Mouse (Mus musculus): ENCODE measurements around the gene Tmem258. TPM values are rescaled to one million over a fixed set of nuclear protein-coding genes. Genes with fewer than 3 reads are reported as not detected.
A peak's percentile ranks its signal among the peaks of the same experiment; 100 is the strongest.

Tmem258 gene
- total RNA-seq, 2 experiments from 2014 or later: 246 to 442 TPM

DNA sequence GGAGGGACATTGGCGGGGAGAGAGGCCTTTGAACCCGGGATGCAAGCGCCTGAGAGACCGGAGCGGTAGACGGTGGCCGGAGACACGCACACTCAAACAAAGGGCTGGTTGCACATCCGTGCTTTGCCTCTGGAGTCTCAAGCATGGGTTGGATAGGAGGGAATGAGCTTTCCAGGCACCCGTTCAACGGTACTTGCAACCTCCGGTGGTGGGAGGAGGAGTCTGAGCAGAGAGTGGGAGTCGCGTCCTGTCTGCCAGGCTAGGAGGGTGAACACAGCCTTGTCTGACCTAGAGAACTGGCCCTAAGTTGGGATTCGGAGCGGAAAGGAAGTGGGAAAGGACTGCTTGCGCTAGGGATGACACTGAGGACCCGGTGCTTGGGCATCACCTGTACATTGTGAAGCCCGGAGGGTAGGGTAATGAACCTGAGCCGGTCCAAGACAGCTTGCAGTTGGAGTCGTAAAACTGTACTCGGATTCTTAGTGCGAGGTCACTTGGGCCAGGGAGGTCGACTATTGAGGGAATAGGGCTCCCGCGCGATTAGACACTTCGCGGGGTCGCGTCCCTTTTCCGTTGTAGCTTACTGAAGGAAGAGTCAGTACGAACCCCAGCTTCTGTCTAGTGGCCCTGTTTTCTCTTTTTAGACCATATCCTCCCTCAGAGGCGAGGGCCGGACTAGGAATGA lies 20.4 kb upstream of the Tmem258 start:
- ATAC-seq (replicated peaks; ENCODE audit: poor library complexity, severe bottlenecking): peak; percentile 45

DNA sequence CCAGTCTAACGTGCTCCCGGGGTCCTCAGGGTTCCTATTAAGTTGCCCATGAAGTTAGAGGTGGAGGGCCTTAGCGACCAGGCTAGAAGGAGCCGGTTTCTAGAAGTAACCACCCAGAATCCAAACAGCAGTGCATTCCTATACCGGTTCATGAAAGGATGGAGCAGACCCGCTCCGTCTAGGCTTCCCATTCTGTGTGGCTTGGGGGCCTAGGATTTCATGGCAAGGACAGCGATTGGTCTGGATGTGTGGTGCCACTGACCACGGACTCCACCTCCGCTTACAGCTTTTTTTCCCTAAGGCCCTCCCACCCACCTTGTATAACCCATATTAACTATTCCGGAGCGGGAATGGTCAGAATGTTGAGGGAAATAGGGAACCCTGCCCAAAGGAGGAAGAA lies 19.7 kb upstream of the Tmem258 start:
- ATAC-seq (replicated peaks; ENCODE audit: poor library complexity, severe bottlenecking): no peak

DNA sequence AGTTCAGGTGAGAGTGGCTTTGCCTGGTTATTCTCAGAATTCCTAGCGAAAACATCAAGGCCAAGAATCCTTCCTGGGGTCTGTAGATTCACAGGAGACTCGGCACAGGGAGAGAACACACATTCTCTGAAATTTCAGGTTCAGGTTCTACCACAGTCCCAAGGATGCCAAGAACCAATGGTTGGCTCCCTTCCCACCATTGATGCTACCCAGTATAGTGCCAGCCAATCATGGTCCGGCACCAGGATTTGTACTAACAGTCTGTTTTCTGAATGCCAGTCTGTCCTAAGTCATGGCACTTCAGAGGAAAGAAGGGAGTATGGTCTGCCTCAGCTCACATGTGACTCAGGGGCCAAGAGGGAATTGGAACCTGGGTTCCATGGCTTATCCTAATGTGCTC lies 17.9 kb upstream of the Tmem258 start:
- no peak for ATAC-seq (replicated peaks; ENCODE audit: poor library complexity, severe bottlenecking)

DNA sequence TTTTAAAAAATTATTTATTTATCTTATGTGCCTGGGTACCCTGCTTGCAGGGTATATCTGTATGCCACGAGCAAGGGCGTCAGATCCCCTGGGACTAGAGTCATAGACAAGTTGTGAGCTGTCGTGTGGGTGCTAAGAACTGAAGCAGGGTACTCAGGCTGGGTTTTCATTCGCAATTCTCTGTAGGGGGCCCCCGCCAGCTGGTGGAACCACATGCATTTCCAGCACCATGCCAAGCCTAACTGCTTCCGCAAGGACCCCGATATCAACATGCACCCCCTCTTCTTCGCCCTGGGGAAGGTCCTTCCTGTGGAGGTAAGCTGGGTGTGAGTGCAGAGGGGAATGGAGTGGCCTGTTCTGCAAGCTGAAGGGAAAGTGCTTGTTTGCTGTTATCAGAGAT lies 17.2 kb upstream of the Tmem258 start:
- no peak for ATAC-seq (replicated peaks; ENCODE audit: poor library complexity, severe bottlenecking)

DNA sequence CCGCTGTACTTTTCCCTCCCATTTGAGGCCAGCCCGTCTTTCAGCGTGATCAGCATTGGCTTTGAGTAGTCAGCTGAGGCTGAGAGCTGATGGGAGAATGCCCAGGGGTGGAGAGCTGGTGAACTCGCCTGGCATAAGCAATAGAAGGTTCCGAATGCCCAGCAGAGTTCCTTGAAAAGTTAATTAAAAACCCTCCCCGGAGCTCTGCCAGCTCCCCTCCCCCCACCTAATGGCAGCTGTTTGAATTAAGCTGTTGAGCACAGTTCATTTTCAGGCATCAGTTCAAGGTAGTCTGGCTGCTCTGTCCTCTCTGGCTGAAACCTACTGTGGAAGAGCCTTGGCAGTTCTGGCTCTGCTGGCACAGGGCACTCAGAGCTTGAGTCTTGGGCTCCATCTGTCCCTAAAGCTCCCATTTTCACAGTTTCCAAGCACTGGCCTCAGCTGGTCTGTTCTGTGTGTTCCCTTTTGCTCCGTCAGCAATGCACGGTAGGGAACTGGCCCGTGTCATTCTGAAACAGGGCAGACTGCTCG lies 15.5 kb upstream of the Tmem258 start:
- ATAC-seq (replicated peaks; ENCODE audit: poor library complexity, severe bottlenecking): no peak

DNA sequence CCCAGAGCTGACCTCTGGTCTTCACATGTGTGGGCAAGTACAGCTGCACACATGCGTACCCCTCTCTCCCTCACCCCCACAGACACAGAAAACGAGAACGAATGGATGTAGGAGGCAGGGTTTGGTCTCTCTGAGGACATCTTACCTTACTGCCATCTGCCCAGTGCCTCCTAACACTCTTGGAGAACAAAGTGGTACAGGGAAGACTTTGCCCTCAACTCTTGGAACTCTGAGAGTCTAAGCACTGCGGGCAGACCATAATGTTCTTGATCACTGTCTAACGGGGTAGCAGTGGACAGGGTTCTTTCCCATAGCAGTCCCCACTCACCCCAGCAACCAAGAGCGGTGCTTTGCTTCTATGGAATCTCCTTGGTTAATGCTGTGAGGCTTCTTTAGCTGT lies 14.8 kb upstream of the Tmem258 start:
- ATAC-seq (replicated peaks; ENCODE audit: poor library complexity, severe bottlenecking): no peak

DNA sequence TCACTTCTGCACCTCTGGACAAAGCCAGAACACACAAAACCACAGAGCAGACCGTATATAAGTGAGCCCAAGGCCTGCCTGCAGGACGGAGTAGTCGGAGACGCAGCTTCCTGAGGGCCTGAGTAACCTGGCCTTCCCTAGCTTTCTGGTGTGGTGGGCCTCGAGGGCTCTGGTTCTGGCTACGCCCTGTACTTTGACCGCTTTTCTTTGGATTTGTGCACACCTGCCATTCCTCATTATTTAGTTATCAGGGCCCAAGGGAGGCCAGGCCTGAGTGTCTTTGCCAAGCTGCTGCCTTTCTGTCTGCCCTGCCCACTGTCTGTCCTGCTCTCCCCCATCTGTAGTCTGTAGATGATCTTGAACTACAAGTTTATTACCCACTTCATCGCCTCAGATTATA lies 13.9 kb upstream of the Tmem258 start:
- no peak for ATAC-seq (replicated peaks; ENCODE audit: poor library complexity, severe bottlenecking)

DNA sequence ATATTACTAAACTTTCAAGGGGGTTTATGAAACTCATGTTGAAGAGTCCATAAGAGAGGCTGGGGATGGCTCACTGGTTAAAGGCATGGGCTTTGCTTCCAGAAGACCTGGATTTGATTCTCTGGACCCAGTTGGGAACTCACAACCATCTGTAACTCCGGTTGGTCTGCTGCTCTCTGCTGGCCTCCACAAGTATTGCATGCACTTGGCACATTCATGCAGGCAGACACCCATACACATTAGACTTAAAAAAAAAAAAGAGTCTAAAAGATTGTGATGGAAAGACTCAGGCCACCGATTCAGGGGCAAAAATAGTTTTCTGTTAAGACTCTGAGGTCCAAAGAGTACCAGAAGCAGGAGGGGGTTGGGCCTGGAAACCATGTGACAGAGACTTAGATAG lies 13.0 kb upstream of the Tmem258 start:
- peak; percentile 57 for ATAC-seq (replicated peaks; ENCODE audit: poor library complexity, severe bottlenecking)

DNA sequence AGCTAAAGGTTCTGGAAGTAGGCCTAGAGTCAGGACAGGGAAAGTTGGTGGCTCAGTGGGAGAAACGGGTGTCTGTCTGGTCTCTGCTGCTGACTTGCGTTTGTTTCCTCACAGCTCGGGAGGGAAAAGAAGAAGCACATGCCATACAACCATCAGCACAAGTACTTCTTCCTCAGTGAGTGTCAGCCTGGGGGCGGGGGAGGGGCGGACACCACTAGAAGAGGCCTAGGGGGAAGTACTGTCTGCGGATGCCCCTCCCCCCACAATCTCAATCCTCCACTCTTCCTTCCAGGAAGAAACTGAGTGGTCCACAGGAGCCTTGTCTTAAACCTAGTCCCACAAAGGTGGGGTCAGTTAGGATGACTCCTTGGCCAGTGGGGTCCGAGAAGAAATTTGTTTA lies 12.5 kb upstream of the Tmem258 start:
- ATAC-seq (replicated peaks; ENCODE audit: poor library complexity, severe bottlenecking): peak; percentile 89

DNA sequence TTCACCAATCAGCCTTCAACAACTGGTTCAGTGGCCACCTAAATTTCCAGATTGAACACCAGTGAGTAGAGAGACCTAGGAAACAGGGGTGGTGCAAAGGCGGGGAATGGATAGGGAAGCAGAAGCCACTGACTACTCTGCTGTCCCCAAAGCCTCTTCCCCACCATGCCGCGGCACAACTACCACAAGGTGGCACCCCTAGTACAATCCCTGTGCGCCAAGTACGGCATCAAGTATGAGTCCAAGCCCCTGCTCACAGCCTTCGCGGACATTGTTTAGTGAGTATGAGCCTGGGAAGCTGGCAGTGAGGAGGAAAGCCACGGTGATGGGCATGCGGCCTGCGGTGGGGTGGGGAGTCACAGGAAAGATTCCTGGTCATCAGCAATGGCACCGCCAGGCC lies 9.5 kb upstream of the Tmem258 start:
- ATAC-seq (replicated peaks; ENCODE audit: poor library complexity, severe bottlenecking): no peak

DNA sequence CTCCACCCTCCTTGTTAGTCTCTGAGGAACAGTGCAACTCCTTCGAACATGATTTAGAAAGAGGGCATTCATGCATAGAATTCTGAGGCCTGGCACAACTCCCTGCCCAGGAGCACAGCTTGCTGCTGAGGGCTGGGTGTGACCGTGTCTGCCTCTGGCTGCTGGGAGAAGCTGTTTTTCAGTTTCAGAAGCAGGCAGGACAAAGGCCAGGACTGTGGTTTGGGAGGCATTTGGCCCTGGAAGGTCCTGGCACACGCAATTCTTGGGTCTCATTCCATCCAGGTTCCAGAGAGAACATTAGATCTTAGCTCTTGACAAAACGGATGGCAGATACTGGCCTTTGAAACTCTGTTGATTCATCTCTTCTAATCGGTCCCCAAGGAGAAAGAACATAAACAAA lies 8.6 kb upstream of the Tmem258 start:
- no peak for ATAC-seq (replicated peaks; ENCODE audit: poor library complexity, severe bottlenecking)

DNA sequence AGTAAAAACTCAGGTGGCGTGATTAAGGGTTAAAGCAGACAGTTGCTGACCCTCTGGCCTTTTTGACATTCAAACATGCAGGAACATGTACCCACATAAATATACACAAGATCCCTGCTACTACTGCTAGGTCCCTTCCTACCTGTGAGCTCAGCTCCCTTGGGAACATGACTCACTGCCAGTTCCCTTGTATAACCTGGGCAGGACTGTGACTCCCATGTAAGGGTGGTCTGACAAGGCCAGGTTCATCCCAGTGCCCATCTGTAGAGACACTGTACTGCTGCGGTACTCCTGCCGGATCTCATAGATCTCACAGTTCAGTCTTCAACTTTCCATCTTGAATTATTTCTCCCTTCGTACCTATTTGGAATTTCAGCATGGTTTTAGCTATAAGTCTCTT lies 6.7 kb upstream of the Tmem258 start:
- ATAC-seq (replicated peaks; ENCODE audit: poor library complexity, severe bottlenecking): no peak

DNA sequence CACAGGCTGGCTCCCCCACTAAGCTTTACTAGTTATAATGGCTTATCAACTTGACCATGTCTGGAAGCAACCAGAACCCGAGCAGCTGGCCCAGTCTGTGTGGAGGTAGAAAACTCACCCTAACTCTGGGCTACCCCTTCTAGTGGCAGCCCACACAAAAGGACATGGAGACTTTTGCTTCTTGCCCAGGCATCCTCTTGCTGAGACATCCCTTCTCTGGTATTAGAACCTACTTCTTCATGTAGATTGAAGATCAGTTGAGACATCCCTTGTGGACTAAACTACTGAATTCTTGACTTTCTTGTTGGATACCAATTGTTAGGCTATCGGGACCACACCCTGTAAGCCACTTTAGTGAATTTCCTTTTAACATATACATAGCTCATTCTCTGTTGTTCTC lies 5.5 kb upstream of the Tmem258 start:
- ATAC-seq (replicated peaks; ENCODE audit: poor library complexity, severe bottlenecking): no peak

DNA sequence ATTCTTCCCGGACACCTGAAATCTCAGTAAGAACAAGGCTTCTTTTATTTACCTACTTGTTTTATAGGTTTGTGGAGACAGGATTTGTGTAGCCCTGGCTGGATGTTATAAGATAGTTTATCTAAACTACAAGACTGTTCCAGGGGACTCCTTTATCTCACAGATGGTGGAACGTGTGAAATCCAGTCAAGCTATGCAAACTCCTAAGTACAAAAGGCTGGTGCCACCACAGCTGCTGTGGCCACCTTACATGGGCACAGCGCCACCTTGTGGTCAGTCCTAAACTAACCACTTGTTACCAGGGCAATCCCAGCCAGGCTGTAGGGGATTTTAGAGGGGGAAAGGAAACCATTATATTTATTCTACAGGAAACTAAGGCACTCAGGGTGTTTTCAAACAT lies 5.1 kb upstream of the Tmem258 start:
- peak; percentile 61 for ATAC-seq (replicated peaks; ENCODE audit: poor library complexity, severe bottlenecking)

DNA sequence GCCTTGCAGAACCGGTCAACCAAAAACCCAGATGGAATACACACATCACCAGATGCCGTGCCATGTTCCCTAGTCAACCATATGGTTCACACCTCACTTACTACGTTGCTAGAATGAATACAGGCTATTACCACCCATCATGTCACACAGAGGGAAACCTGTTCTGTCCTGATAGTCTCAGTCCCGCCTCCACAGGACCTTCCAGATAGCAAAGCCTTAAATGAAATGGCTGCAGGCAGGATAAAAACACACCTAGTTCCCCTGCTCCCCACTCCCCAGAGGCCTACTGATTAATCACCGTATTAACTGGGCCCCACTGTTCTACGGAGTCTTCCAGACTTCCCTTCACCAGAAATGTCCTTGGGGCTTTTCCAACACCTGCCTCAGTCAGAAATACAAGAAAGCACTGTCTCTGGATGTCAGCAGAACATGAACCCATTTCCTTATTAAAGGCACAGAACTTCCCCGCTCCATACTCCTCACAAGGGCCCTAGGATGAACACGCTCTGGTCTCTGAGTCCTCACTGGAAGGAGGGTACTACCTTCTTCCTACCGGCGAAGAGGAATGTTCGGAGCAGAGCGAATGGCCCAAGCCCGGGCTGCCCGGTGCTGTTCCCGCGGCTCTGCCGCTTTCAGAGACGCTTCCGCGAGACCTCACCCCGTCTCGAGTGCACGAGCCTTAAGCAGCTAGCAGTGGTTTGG lies 517 bp upstream of the Tmem258 start:
- ATAC-seq (replicated peaks; ENCODE audit: poor library complexity, severe bottlenecking): no peak

DNA sequence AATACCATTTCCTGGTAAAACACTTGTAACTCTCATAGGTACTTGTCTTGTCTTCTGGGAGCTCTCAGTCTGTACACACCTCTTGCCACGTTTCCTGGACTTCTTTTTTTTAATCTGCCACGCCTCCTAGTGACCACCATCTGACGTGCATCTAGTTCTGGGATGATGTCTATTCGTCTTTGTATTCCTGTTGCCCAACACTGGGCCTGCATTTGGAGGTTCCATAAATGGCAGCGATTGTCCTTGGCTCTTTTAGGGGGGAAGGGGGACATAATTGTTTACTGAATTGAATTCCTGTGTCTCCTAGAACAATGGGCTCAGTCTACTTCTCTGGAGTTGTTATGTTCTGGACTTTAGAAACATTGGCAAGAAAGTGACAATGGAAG lies 795 bp downstream of the Tmem258 start:
- ATAC-seq (replicated peaks; ENCODE audit: poor library complexity, severe bottlenecking): peak; percentile 79

DNA sequence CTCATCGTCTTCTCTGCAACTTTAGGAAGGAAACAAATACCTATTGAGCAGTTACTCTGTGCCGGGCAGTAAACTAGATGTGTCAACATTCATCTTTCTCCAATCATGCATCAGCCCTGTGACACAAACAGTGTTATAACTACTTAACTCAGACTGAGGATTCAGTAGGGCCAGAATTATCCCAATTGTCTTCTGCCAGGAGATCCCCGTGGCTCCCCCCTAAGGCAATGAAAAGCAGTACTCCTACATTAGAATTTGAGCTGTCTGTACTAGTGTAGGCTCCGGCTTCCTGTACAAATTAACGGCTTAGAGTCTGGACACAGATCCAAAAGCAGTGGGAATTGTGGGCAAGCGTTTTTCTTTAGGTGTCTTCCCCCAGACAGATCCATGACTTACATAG lies 1.2 kb downstream of the Tmem258 start:
- no peak for ATAC-seq (replicated peaks; ENCODE audit: poor library complexity, severe bottlenecking)

DNA sequence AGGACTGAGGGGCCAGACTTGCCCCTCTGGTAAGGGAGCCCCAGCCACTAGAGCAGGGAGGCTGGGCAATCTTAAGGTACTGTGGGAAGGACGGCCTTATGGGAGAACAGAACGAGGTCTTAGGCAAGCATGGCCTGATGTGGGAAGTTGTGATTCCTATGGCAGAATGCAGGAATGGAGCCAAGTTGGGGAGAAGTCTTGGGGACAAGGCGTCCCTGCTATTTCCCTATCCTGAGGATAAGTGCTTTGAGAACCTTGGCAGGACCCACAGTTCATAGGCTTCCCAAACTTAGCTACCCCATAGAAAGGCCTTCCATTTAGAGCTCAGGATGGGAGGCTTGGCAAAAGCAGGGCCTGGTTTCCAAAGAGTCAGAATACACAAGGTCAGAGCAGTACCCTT lies 5.0 kb downstream of the Tmem258 start:
- no peak for ATAC-seq (replicated peaks; ENCODE audit: poor library complexity, severe bottlenecking)

DNA sequence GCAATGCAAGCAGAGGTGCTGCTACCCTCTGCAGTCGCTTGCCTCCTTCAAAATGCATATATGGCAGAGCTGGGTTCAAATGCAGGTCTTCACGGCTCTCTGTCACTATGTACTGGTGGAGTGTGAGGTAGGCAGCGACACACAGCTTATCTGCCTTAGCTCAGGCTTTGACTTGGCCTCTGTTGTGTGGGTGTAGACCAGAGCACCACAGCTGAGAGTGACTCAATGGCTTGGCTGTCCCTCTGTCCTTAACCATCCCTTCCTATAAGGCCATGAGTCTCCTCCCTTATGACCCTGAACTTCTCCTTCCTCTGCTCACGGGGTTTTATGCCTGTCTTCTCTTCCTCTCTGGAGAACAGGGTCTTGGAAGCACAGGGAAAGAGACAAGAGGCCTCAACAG lies 7.1 kb downstream of the Tmem258 start:
- no peak for ATAC-seq (replicated peaks; ENCODE audit: poor library complexity, severe bottlenecking)

DNA sequence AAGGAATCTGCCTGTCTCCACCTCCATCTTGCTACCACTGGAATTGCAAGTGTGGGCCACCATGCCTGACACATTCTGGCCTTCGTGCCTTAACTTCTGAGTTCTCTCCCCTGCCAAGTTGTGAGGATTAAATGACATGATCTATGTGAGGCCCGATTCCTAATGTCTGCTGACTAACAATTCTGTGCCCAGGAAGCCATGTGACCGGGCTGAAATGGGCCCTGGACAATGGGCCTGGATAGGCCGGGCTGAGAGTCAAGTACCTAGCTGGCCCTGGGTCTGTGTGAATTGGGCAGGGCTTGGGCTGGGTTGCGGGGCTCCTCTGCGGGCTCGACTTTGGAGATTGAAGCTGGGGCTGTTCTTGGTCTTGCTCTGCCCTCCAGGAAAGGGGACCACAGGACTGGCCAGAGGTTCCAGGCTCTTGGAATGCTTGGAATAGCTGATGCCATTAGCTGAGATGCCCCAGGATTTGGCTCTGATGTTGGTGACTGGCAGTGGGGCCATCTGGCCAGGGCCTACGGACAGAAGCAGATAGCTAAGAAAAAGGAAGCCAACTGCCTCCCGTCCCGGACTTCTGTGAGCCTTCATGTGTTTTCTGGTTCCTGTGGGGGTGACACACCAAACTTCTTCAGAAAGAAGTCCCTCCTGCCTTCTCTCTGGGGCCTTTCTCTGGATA lies 10.1 kb downstream of the Tmem258 start:
- ATAC-seq (replicated peaks; ENCODE audit: poor library complexity, severe bottlenecking): no peak

DNA sequence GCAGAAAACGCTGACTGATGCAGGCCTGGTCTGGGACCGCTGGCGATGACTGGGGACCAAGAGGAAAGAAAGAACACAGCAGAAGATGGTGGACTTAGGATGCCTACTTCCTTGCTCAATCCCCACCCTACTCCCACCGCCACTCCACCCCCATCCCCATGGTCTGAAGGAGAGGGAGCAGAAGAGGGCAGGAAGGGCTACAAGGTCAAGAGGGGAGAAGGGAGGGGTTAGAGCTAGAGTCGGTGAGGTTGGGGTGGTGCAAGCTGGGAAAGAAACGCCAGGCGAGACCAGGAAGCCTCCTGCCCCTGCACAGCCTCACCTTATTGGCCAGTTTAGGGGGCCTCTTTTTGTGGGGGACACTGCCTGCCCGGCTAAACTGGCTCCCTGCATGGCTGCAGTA lies 12.3 kb downstream of the Tmem258 start:
- ATAC-seq (replicated peaks; ENCODE audit: poor library complexity, severe bottlenecking): no peak

DNA sequence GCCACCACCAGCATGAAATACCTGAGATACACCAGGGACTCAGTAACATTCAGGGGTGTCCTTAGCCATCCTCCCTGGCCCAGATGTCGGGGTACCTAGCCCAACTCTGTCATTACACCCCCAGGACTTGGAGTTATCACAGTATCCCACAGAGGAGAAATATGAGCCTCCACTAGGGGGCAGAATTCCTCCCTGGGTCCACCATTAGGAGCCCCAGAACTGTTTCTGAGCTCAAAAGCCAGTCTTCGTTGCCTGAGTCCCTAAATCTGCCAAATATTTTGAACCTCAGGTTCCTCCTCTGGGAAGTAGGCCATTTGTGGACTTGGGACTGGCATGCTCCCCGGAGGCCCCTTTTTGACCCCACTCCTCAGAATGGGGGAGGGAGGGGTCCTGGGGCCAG lies 15.3 kb downstream of the Tmem258 start:
- peak; percentile 46; the same call in 1 of the 2 replicates for ATAC-seq (replicated peaks; ENCODE audit: poor library complexity, severe bottlenecking)
